Mouse (Mus musculus) ovary, postnatal 14 days (tissue): ENCODE measurements around the gene Abhd17a.

ENCODE experiments used
- DNase-seq: peaks from one replicate; pipeline ENCODE4 v3.0.0; 2022; ENCODE audit warnings: low spot score

Gene Abhd17a

GRCm38 (mm10) chr10:80576351-80577194, 13.6 kb downstream of the Abhd17a start:
- DNase-seq: peak; percentile 48

DNA sequence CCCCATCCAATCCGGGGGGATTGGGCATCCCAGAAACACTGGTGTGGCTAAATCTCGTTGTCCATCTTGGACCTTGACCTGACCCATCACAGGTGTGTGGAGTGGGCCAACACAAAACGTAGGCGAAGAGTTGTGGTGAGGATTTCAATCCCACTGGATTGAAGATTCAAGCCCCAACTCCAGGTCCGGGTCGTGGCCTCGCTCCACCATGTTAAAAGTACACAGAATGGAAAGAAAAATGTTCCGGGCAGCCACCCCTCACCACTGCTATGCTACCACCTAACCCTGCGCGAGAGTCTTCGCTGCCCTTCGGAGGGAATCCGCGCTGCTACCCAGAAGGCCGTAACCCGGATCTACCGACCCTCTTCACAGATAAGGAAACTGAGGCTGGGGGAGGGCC, 14.2 kb downstream of the Abhd17a start:
- no peak for DNase-seq

DNA sequence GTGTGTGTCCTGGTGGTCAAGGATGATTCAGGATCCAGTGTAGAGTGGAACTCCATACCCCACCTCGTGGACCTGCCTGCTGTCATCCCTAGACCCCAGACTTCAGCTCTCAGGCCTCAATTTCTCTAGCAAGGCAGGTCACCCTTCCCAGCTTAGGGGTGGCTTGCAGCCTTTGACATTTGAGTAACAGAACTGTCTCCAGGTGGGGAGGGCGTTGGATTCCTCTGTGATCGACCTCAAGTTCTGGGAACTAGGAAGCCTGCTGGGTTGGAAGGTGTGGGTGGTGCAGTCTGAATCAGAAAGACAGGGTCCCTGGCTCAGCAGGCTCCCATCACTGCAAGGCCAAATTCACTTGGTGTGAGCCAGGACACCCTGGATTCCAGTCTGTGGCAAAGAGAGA, 15.2 kb downstream of the Abhd17a start:
- no peak for DNase-seq

DNA sequence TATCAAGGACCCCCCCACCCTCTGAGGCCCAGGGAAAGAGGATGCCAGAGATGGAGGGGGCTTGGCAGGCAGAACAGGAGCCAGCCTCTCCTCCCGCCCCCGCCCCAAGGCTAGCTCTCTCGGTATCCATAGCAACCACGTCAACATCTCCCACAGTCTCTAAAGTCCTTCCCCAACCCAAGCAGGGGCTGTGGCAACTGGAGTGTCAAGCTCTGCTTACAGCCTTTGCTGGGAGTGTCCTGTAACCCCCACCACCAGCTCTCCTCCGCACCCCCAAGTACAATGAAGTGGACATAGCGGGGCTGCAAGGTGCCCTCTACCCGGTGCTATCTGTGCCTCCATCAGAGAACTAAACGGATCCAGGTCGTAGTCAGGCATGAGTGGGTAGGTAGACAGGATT, 16.2 kb downstream of the Abhd17a start:
- DNase-seq: no peak

- DNase-seq: no peak
These were observed 17.7 kb downstream of the Abhd17a start for GRCm38 (mm10) chr10:80572477-80572876.

- DNase-seq: no peak
These were observed 19.0 kb downstream of the Abhd17a start for GRCm38 (mm10) chr10:80570871-80571836.

DNA sequence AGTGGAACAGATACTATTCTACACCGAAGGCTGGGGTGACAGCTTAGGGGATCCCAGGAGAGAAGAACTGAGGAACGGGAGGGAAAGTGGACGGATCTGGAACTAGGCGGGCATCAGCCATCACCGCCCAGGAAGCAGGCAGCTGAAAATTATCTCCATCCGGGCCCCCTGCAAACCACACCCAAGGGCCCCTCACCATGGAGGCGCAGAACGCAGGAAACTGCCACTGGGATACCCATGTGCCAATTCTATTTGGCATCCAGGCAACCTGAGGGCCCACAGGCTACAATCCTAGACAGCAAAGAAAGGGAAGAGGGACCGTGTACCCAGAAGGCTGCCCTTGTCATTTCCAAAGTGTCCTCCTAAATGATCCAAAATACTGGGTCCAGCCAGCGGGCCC, 19.7 kb downstream of the Abhd17a start:
- DNase-seq: no peak

DNA sequence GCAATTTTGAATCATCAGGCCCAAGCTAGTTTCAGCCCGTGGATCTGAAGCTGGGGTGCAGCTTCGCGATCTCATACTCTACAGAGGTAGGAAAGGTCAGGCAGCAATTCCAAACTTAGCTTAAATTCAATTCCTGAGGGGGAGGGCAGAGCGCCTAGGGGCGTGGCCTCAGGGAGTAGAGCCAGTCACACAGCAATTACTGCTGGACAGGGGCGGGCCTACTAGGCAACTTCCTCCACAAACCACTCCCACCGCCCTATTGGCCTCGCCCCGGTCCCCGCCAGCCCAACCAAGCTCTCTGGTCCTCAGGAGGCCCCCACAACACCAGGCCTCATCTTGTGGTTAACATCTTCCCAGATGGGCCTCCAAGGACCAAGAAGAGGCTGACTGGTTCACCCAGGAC, 20.5 kb downstream of the Abhd17a start:
- DNase-seq: peak; percentile 34

DNA sequence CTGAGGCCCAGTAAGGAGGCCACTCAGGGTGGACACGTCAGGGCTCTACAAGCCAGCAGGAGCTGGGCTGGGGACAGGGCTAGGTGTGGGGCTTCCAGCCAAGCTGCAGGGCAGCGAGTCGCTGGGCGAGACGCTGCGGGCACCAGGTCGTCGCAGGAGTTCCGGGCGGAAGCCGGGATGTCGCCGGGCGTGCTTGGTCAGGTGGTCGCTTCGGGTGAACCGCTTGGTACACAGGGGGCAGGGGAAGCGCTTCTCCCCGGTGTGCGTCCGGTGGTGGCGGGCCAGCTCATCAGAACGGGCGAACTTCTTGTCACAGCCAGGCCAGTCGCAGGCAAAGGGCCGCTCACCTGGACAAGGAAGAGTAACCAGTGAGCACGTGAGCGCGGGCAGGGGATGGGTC, 21.3 kb downstream of the Abhd17a start:
- no peak for DNase-seq

GRCm38 (mm10) chr10:80566375-80567092, 23.6 kb downstream of the Abhd17a start:
- peak; percentile 84 for DNase-seq

- DNase-seq: peak; percentile 88
These were observed 28.8 kb downstream of the Abhd17a start, which contains the start of gene Rexo1 for GRCm38 (mm10) chr10:80561116-80561944. Gene Rexo1, minus strand, starts transcription at chr10:80561560.

DNA sequence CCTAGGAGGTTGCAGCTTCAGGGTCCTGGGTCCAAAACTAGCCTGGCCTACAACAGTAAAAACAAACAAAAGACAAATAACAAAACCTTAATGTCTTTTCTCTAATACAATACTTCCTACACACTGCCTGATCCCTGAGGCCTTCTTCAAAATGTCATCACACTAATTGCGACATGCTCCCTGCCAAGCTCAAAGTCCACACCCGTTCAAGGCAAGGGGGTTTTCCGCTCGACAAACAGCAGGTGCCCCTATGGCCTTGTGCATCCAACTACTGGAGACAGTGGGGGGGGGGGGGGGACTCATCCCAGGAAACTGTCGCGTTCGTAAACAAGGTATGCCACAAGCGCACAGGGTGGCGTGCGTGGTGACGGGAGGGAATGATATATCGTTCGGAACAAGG, 29.5 kb downstream of the Abhd17a start:
- DNase-seq: no peak

GRCm38 (mm10) chr10:80559431-80559830, 30.7 kb downstream of the Abhd17a start:
- DNase-seq: no peak

DNA sequence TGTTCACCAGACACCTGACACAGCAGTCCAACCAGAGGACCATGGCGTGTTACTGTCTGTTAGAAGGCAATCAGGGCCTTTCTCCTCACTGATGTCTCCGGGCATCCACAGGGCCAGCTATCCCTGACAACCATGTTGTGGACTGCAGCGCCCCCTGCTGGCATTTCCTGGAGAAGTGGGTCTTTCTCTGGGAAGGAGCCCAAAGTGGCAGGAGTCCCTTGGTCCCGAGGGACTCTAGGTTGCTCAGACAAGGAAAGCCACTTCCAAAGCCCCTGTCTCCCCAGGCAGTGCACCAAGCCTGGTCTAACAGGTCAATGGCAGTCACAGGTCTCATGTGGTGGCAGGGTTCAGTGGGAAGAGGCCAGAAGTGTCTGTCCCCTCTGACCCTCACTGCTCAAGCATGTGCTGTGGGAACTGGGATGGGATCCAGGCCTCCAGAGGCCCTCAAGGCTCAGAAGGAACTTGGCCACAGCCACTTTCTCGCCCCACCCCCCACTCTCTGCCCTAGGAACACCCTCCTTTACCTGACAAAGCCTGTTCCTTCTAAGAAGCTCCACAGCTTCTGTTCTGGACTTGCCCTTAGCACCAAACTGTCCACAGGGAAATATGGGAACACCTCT, 32.7 kb downstream of the Abhd17a start:
- peak; percentile 81 for DNase-seq

DNA sequence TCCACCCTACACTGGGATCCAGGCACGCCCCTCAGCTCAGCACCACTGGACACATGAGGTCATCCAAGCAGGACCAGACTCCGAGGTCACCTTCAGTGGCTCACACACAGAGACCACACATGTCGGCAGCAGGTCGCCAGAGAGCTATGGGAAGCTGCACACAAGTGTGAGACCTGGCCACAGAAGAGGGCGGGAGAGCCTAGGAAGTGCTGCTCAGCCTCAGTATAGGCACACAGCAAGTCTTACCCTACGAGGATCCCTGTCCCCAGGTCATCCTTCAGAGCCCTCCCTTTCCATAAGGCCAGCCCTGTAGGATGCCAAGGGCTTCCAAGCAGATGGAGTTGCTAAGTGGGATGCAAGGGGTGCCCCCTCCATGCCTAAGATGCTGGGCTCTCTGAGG, 36.1 kb downstream of the Abhd17a start:
- DNase-seq: no peak

- no peak for DNase-seq
These were observed 36.6 kb downstream of the Abhd17a start for GRCm38 (mm10) chr10:80553575-80553974.

- no peak for DNase-seq
These were observed 37.8 kb downstream of the Abhd17a start for GRCm38 (mm10) chr10:80552364-80552763.

DNA sequence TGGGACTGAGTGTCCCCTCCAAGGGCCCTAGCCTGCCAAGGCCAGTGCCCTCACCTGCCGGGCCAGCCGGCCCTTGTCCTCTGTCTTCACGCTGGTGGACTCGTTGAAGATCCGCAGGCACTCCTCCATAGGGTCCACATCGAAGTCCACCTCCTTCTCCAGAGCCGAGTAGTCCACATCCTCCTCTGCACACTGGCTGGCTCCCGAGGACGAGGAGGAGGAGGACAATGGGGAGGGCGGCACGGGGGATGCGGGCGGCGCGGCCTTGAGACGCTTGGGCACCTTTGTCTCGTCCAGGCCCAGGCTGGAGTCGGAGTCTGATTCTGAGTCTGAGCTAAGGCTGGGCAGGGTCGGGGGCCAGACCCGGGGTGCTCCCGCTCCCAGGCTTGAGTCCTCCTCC, 40.9 kb downstream of the Abhd17a start:
- DNase-seq: no peak

DNA sequence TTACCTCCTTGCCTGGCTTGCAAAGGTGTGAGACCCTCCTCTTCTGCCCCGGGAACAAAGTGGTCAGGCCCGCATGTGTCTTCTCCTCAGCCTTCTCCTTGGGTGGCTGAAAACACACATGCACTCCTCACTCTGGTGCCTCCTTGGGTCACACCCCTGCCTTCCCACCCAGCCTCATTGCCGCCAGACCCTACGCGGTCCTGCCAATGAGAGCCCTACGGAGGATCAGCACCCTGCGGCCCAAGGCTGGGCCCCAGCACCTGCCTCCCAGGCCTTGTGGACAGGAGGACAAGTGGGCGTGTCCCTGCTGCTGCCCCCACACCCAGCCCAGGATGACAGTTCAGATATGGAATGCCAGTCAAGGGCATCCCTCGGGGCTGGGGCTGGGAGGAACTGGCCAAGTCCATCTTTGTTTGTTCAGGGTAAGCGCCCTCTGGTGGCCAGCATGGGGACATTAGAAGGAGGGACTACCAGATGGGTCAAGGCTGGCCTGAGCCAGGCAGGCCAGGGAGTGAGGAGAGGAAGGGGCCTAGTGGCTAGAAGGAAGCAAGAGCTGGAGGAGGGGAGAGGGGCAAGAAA, 41.6 kb downstream of the Abhd17a start:
- peak; percentile 66 for DNase-seq

DNA sequence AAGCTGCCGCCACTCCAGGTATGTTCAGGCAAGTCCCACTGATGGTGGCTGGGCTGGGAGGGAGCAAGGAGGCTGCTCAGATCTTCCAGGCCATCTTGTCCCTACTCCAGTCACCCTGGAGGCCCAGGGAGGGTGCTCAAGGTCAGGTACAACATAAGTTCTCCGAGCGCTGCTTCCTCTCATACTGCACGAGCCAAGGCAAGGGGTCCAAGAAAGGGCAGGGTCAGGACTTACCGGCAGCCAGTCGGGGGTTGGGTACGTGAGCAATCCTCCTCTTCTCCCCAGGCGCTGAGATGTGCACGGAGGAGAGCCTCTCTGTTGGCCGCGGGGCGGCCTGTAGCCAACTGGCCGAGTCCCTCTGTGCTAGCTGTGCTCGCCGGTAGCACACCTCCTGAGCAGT, 42.6 kb downstream of the Abhd17a start:
- DNase-seq: no peak
